ENCODE assay signal across 8 mouse cellular contexts in genomic region chr2:62807476-62807882, GRCm38 (mm10).
DNase-seq lines count a peak whose midpoint lies in the region; ATAC-seq and TF ChIP-seq lines count a peak whose summit lies in the region.

No protein-coding gene starts in this region.

- H3K27ac ChIP-seq in hindbrain, embryonic 10.5 days, result no peak overlapping the region
- H3K27ac ChIP-seq in lung, postnatal 0 days (ENCODE audit: low read length), result no peak overlapping the region

- H3K4me3 ChIP-seq in hindbrain, embryonic 10.5 days, result no peak overlapping the region
- H3K4me3 ChIP-seq in lung, postnatal 0 days (ENCODE audit: low read depth, low read length), result no peak overlapping the region

- H3K4me2 ChIP-seq in lung, postnatal 0 days (replicated peaks; ENCODE audit: low read depth, low read length), result no peak overlapping the region

- 0 out of 2 replicates have a peak, but pooled peaks cover 3% of the 10 kb centered on the region for H3K4me1 ChIP-seq in hindbrain, embryonic 10.5 days (replicated peaks)
- no peaks in the 10 kb centered on the region for H3K4me1 ChIP-seq in lung, postnatal 0 days (ENCODE audit: insufficient read depth, low read depth, low read length)

- no peak for ATAC-seq in lung, postnatal 0 days
- no peak for ATAC-seq in CD4-positive, CD25-positive, alpha-beta regulatory T cell, adult 4 months

- no peak overlapping the region for H3K9ac ChIP-seq in lung, postnatal 0 days (replicated peaks; ENCODE audit: low read depth)

- no peaks in the 10 kb centered on the region for H3K9me3 ChIP-seq in hindbrain, embryonic 10.5 days
- H3K9me3 ChIP-seq in lung, postnatal 0 days (ENCODE audit: low read length), result no peaks in the 10 kb centered on the region

- intact Hi-C loops in left cerebral cortex, postnatal 14 days (cut with DNase I), result no loop called here

- 47% methylated on average over 3 of the region's 3 CpGs for WGBS in hindbrain, embryonic 10.5 days
- WGBS in lung, postnatal 0 days, result 39% methylated on average over 3 of the region's 3 CpGs

- no peaks in the 10 kb centered on the region for H3K36me3 ChIP-seq in hindbrain, embryonic 10.5 days
- H3K36me3 ChIP-seq in lung, postnatal 0 days (ENCODE audit: insufficient read depth, low read length), result no peaks in the 10 kb centered on the region

- no peak for TF ChIP-seq EP300 in lung, postnatal 0 days (IDR thresholded peaks at IDR 0.05)

- no peak for TF ChIP-seq CTCF in lung, postnatal 0 days (IDR thresholded peaks at IDR 0.05)

- peak; percentile 27 for DNase-seq in fibroblast of lung, adult 2 months (ENCODE audit: low read depth)
- DNase-seq in hindbrain, embryonic 10.5 days (ENCODE audit: low spot score), result peak; percentile 32
- peak; percentile 61 to 85 for DNase-seq in left cerebral cortex, postnatal 14 days (ENCODE audit: low spot score in 2 of 2)
- DNase-seq in right cerebral cortex, adult 18-20 months, result peak; percentile 75
- DNase-seq in heart, adult 18-20 months, result no peak
- DNase-seq in lung, postnatal 0 days (ENCODE audit: low spot score), result no peak
- no peak for DNase-seq in heart, adult 9 months (ENCODE audit: low spot score in 2 of 2)

- no peaks in the 10 kb centered on the region for H3K27me3 ChIP-seq in hindbrain, embryonic 10.5 days (ENCODE audit: insufficient read depth, poor library complexity, severe bottlenecking)
- no peaks in the 10 kb centered on the region for H3K27me3 ChIP-seq in lung, postnatal 0 days (replicated peaks; ENCODE audit: insufficient read depth, low read length)

Comparison
In these comparisons a context has a peak if more than half of its experiments do, and no peak if none do; other contexts are left out.
1. DNase-seq: peak in fibroblast of lung, adult 2 months (single experiment), hindbrain, embryonic 10.5 days (single experiment), left cerebral cortex, postnatal 14 days (2 of 2) and right cerebral cortex, adult 18-20 months (single experiment); none in heart, adult 18-20 months (0 of 2), lung, postnatal 0 days (single experiment) and heart, adult 9 months (0 of 2).